Mouse (Mus musculus) T-helper 2 cell (primary cell): Measurements from ENCODE around the gene Dcaf1.

Source experiments
- in situ Hi-C: fragments of 300-600 bp; cut with MboI, MseI; formaldehyde crosslinking; loops from one replicate; pipeline ENCODE4 v1.15.1; 2025; ENCODE audit warnings: high pct_unique_total_duplicates

The Dcaf1 gene

GRCm38 (mm10) chr9:106821618-106822380 is at the start of gene Dcaf1:
Gene Dcaf1, plus strand, starts transcription at chr9:106821874.
- in situ Hi-C loops: loop anchor here (10.0 kb wide), 1 partner anchor 63 kb away; the partner anchor contains the start of gene Rbm15b

GRCm38 (mm10) chr9:106776116-106776515 is 45.6 kb upstream of the Dcaf1 start:
- in situ Hi-C loops: no loop called here

- in situ Hi-C loops: no loop called here
Observed at GRCm38 (mm10) chr9:106777423-106777822, 44.3 kb upstream of the Dcaf1 start.

DNA sequence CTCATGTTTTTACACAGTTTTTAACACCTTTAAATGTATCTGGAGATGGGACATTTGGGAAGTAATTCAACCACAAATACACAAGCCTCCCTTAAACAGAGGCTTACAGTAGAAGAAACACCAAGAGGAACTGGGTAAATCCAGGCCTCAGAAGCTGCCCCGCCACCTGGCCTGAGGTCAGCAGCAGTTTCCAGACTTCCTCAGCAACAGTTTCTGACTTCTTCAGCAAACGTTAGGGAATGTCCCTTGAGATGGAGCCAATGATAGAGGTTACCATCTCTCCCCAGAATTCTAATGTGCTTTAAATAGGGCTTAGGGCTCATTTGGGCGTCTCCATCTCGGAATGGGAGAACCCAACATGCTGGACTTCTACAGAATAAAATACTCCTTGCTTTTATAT is 43.4 kb upstream of the Dcaf1 start:
- in situ Hi-C loops: no loop called here

DNA sequence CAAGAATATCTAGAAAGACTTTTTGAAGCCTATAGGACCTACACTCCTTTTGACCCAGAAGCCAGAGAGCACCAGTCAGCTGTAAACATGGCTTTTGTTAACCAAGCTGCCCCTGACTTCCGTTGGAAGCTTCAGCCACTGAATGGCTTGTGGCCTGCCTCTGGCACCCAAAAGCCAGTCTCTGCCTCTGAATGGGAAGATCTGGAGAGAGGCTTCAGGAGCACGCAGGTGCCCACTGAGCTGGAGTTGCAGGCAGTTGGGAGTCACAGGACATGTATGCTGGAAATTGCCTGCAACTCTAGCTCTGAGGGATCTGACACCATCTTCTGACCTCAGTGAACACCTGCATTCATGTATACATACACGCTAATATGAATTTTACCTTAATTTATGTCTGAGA is 41.6 kb upstream of the Dcaf1 start:
- in situ Hi-C loops: no loop called here

GRCm38 (mm10) chr9:106783554-106783953 is 38.1 kb upstream of the Dcaf1 start:
- in situ Hi-C loops: no loop called here

DNA sequence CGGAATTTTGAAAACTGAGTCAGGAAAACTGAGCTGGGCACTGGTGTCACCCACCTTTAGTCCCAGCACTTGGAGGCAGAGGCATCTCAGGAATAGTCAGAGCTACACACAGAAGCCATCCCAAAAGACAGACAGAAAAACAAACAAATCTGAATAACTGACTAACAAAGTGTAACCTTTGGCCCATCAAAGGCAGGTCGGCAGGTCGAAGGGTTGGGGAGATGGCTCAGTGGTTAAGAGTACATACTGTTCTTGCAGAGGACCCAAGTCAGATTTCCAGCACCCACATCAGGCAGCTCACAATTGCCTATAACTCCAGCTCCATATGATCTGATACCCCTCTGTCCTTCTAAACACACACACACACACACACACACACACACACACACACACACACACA is 36.5 kb upstream of the Dcaf1 start:
- in situ Hi-C loops: no loop called here

DNA sequence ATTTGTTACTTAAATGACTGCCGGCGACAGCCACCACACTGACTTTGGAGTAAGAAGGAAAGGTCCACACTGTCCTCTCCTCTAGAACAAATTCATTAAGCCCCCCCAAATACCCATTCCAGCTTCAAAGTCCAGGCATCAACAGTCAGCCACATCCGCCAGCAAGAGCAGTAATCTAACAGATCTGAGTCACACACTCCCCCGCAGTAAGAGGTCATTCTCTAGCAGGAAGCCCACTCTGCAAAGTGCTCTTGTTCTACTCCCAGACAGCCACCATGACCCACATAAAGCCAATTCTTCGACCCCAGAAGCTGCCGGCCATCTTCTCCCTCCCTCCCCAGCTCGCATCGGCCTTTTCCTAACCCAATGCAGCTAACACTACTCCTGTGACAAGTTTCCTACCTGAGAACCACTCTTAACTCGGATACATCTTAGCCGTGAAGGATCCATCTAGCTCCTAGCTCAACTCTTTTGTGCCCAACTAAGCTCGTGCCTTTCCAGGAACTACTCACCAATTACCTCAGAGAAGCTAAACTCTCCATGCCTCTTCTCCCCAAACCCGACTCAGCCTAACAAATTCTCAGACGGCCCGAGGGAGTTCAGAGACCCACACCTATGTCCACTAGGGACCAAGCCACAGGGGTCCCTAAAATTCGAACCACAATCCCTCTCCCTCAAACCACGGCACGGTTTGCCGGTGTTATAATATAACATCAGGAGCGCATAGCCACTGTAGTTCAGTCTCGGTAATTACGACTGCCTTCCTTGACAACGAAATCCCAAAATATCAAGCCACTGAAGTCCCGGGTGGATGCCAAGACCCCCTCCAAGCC is 33.5 kb upstream of the Dcaf1 start:
- in situ Hi-C loops: no loop called here

- in situ Hi-C loops: no loop called here
Observed at GRCm38 (mm10) chr9:106788812-106789321, 32.8 kb upstream of the Dcaf1 start, which contains the start of gene Rad54l2. Gene Rad54l2, minus strand, starts transcription at chr9:106789194.

DNA sequence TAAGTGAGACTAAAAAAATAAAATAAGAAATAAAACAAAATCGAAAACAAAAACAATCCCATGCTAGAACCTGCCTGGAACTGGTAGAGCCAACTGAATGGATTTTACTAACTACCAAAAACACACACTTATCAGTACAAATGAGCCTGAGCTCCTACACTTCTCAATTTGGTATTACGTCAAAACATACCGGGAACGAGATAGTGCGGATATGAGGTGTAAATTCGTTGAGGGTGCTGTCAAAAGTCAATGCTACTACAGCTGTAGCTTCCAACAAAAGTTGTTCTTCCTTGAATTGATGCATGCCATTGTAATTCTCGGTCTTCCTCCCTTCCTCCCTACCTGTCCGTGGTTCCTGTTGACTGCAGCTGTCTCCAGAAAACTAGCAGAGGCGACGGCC is 32.3 kb upstream of the Dcaf1 start:
- in situ Hi-C loops: no loop called here

DNA sequence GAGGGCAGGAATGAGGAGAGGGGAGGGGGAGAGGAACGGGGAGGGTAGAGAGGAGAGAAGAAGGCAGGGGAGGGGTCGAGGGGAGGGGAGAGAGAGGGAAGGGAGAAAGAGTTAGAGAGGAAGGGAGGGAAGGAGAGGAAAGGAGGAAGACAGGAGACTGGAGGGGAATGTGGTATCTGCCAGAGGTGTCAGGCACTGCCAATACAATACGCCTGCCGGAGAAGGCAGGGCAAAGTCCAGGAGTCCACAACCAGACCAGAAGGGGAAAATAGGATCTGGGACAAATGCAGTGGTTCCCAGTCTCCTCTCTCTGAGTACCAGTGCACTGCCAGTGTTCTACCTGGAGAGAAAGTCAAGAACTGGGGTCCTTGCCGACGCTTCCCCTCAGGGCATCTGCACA is 30.8 kb upstream of the Dcaf1 start:
- in situ Hi-C loops: no loop called here

- in situ Hi-C loops: no loop called here
Observed at GRCm38 (mm10) chr9:106806503-106806902, 15.2 kb upstream of the Dcaf1 start.

DNA sequence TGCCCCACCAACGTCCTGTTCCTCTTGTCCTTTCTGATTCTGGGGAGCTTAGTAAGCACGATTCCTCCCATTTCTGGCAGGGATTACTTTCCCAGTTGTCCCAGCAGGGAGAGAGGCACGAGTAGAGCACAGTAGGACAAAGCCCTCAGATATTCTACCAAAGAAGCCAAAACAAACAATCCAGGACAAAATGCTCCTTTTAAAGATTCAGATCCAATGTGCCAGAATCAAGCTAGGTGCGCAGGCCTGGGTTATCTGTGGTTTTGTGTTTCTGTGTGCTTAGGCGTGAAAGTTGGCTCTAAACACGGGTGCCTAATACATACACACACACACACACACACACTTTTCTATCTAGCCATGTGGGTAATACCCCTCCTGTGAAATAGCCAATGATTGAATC is 3.5 kb upstream of the Dcaf1 start:
- in situ Hi-C loops: no loop called here

DNA sequence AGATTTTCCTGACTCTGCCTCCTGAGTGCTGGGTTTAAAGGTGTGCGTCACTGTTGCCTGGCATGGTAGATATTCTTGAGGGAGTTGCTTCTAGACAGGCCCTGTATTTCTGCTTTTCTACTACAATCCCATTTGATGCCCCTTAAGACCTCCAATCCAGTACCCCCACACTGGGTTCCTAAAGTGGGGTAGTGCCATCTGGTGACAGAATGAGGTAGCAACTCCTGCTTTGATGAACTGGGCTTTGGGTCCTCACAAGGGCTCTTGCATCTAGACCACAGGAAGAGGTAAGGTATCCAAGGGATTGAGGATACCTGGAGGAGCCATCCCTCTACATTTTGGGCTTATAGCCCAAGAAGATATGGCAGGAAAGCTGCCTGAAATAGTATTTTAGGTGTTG is 2.5 kb upstream of the Dcaf1 start:
- in situ Hi-C loops: no loop called here

DNA sequence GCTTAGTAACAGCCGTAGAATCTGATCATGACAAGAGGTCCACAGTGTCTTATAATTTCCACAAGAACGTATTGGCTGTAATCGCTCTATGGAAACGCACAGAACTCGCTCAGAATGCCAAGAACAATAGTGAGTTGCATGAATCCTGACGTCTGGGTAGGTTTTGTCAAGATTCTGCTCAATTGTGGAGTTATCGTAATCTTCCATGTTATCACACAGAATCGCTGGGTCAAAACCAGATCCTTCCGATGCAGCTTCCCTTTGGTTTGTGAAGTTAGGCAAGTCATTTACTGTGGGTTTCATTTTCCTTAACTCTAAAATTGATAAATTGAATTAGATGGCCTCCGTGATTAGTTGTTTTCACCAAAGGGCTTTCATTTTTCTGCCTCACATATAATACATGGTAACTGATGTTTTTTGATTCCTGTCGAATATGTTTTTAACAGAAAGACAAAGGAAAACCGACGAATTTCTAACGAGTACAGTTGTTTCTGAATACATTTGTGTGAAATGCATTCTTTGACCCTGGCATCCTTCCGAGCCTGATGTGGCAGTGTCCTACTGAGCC is 540 bp upstream of the Dcaf1 start:
- in situ Hi-C loops: loop anchor here (10.0 kb wide), 1 partner anchor 64 kb away; the partner anchor contains the start of gene Rbm15b

GRCm38 (mm10) chr9:106822381-106823104 is 869 bp downstream of the Dcaf1 start:
- in situ Hi-C loops: loop anchor here (10.0 kb wide), 1 partner anchor 62 kb away; the partner anchor contains the start of gene Rbm15b

DNA sequence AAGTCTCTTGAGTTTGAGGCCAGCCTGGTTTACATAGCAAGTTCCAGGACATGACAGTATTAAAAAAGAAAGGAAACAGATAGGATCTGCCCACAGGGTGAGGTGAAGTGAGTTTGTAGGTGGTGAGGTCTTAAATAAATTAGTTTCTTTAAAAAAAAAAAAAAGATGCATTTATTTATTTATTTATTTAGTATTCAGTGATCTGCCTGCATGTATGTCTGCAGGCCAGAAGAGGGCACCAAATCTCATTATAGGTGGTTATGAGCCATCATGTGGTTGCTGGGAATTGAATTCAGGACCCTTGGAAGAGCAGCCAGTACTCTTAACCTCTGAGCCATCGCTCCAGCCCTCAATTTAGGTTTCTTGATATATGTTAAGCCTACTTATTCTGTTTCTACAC is 18.9 kb downstream of the Dcaf1 start:
- in situ Hi-C loops: loop anchor here (25.0 kb wide), 1 partner anchor 922 kb away; the partner anchor contains the start of gene Rbm5

DNA sequence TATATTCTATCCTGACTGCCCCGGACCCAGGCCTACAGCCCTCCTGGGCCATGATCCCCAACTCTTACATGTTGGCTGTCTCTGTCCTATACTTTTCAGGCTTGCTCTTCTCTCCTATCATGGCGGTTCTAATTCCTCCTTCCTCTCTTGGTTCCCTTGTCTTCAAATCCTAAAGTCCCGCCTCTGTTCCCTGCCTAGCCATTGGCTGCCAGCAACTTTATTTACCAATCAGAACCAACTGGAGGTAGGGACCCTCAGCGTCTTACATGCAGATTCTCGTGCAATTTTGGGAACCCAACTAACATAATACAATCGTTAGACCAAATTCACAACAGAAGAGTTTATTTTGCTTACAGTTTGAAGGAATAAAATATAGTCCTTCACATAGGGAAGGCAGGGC is 21.1 kb downstream of the Dcaf1 start:
- in situ Hi-C loops: loop anchor here (25.0 kb wide), 1 partner anchor 920 kb away; the partner anchor contains the start of gene Rbm5

DNA sequence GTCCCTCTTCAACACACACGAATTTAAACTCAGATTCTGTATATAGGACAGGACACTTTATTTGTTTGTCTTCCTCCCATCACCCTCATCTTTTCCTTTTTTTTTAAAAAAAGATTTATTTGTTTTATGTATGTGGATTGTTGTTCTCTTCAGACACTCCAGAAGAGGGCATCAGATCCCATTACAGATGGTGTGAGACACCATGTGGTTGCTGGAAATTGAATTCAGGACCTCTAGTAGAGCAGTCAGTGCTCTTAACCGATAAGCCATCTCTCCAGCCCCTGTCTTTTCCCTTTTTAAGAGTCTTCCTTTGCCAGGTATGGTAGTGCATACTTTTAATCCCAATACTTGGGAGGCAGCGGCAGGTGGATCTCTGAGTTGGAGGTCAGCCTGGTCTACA is 35.0 kb downstream of the Dcaf1 start:
- in situ Hi-C loops: loop anchor here (25.0 kb wide), 1 partner anchor 1506 kb away; no protein-coding TSS in a partner anchor

- in situ Hi-C loops: loop anchor here (25.0 kb wide), 1 partner anchor 1504 kb away; no protein-coding TSS in a partner anchor
Observed at GRCm38 (mm10) chr9:106858036-106858435, 36.4 kb downstream of the Dcaf1 start.

GRCm38 (mm10) chr9:106874216-106874615 is 52.5 kb downstream of the Dcaf1 start:
- in situ Hi-C loops: loop anchor here (25.0 kb wide), 1 partner anchor 1488 kb away; no protein-coding TSS in a partner anchor
